Mouse (Mus musculus): ENCODE data around the gene Zfp428. TPM values are rescaled to one million over a fixed set of nuclear protein-coding genes. Genes with fewer than 3 reads are reported as not detected.

Zfp428 gene
- total and polyA plus RNA-seq, 2 experiments, result 1.4 to 2.3 TPM

DNA sequence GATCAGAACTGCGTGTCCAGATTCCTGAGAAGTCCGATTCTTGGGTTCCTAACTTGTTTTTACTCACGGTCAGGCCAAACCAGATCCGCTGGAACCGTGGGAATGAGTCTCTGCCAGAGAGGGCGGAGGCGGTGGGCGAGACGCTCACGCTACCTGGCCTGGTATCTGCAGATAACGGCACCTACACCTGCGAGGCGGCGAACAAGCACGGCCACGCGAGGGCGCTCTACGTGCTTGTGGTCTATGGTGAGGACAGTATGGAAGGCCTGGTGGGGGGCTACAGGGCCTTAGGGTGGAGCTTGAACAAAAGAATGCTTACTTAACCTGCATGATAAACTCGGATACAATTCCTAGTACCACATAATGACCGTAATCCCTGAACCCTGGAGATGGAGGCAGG is 5.3 kb upstream of the Zfp428 start:
- Histone ChIP-seq H3K27me3 (ENCODE audit: control insufficient read depth, insufficient read depth, low read length) (no peaks in the 10 kb centered on the region), H3K4me1 (ENCODE audit: control insufficient read depth, insufficient read depth, low read length) (peaks cover 11% of the 10 kb centered on the region), H3K9ac (ENCODE audit: low read depth, low read length) (no peak overlapping the region), H3K4me3 (ENCODE audit: insufficient read depth, low read depth, low read length) (no peak overlapping the region), H3K27ac (replicated peaks; ENCODE audit: insufficient read depth, low read depth, low read length) (no peak overlapping the region), H3K36me3 (ENCODE audit: control insufficient read depth, insufficient read depth, low read length) (no peaks in the 10 kb centered on the region), H3K79me2 (ENCODE audit: control insufficient read depth, insufficient read depth, low read length) (no peaks in the 10 kb centered on the region)
- DNase-seq (ENCODE audit: extremely low read depth, low read depth, low spot score), result no peak
- TF ChIP-seq POLR2A (IDR thresholded peaks at IDR 0.05; ENCODE audit: extremely low read depth, insufficient read depth, low read length) (no peak), CTCF (IDR thresholded peaks at IDR 0.05; ENCODE audit: low read depth, low read length) (peak; percentile 56)
- WGBS, result 45% methylated on average over 21 of the region's 21 CpGs

DNA sequence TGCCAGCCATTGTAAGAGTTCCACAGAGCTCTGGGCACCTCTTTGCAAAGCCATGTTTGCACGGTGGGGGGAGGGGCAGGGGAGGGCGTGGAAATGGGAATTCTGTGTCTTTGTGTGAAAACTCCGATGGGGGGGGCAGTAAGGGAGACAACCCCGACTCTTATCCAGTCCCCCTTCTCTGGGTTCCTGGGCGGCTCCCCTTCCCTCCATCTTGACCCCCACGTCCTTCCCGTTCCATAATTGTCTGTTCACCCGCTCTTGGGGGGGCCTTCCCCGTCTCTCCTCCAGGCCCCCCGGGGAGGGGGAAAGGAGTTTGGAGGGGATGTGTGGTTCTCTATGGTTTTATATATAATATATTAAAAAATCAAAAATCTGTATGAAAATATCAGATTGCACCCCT is 2.8 kb upstream of the Zfp428 start:
- Histone ChIP-seq H3K9ac (ENCODE audit: low read depth, low read length) (no peak overlapping the region), H3K4me1 (ENCODE audit: control insufficient read depth, insufficient read depth, low read length) (peaks cover 11% of the 10 kb centered on the region), H3K4me3 (ENCODE audit: insufficient read depth, low read depth, low read length) (no peak overlapping the region), H3K36me3 (ENCODE audit: control insufficient read depth, insufficient read depth, low read length) (no peaks in the 10 kb centered on the region), H3K27ac (replicated peaks; ENCODE audit: insufficient read depth, low read depth, low read length) (no peak overlapping the region), H3K27me3 (ENCODE audit: control insufficient read depth, insufficient read depth, low read length) (no peaks in the 10 kb centered on the region), H3K79me2 (ENCODE audit: control insufficient read depth, insufficient read depth, low read length) (no peaks in the 10 kb centered on the region)
- 0 out of 2 replicates have a peak, but pooled peaks have one; percentile 2 for TF ChIP-seq POLR2A (IDR thresholded peaks at IDR 0.05; ENCODE audit: extremely low read depth, insufficient read depth, low read length)
- TF ChIP-seq CTCF (IDR thresholded peaks at IDR 0.05; ENCODE audit: low read depth, low read length), result no peak
- no peak for DNase-seq (ENCODE audit: extremely low read depth, low read depth, low spot score)
- 13% methylated on average over 10 of the region's 10 CpGs for WGBS

DNA sequence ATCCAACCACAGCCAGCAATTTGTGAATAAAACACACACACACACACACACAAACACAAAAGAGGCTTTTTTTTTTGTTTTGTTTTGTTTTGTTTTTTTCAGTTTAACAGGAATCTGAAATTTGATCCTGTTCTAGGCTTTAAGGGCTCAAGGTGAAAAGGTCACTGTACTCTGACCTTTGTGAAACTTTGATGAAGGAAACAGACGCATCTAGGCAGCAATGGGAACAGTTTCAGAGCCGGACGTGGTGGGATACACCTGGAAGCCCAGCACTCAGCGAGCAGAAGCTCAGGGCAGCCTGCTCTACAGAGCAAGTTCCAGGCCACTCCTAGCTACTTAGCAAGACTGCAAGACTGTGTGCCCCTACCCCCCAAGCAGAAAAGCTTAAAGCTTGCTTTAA is 1.9 kb upstream of the Zfp428 start:
- no peak overlapping the region for H3K9ac ChIP-seq (ENCODE audit: low read depth, low read length)
- no peaks in the 10 kb centered on the region for H3K27me3 ChIP-seq (ENCODE audit: control insufficient read depth, insufficient read depth, low read length)
- TF ChIP-seq CTCF (IDR thresholded peaks at IDR 0.05; ENCODE audit: low read depth, low read length) (no peak), POLR2A (IDR thresholded peaks at IDR 0.05; ENCODE audit: extremely low read depth, insufficient read depth, low read length) (no peak)
- peak; percentile 62 for DNase-seq (ENCODE audit: extremely low read depth, low read depth, low spot score)
- no peak overlapping the region for H3K4me3 ChIP-seq (ENCODE audit: insufficient read depth, low read depth, low read length)
- no peaks in the 10 kb centered on the region for H3K36me3 ChIP-seq (ENCODE audit: control insufficient read depth, insufficient read depth, low read length)
- WGBS, result 9% methylated on average over 4 of the region's 4 CpGs
- H3K79me2 ChIP-seq (ENCODE audit: control insufficient read depth, insufficient read depth, low read length), result no peaks in the 10 kb centered on the region
- peaks cover 11% of the 10 kb centered on the region for H3K4me1 ChIP-seq (ENCODE audit: control insufficient read depth, insufficient read depth, low read length)
- no peak overlapping the region; the same call in 1 of the 2 replicates for H3K27ac ChIP-seq (replicated peaks; ENCODE audit: insufficient read depth, low read depth, low read length)

DNA sequence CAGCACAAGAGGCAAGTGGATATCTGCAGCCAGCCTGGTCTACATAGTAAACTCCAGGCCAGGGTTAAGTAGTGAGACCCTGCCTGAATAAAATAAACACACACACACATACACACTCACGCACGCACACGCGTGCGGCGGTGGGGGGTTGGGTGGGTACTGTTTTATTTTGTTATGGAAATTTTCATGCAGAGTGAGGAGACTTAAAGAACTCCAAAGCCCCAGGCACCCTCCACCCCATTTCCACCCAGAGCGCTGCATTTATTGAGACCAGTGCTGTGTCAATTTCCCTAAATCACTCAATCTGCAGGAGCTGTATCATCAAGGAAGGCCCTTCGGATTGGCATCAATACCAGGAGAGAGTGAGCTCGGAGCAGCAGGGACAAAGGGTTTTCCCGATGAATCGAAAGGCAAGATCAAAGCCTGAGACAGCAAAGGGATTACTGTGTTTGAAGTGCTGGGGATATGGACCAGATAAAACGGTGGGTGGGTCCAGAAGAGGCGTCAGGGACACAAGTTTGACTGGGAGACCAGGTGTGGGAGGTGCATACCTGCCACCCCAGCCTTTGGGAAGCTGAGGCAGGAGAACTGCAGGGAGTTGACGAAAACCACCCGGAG is 1.2 kb upstream of the Zfp428 start:
- Histone ChIP-seq H3K36me3 (ENCODE audit: control insufficient read depth, insufficient read depth, low read length) (no peaks in the 10 kb centered on the region), H3K79me2 (ENCODE audit: control insufficient read depth, insufficient read depth, low read length) (no peaks in the 10 kb centered on the region), H3K4me1 (ENCODE audit: control insufficient read depth, insufficient read depth, low read length) (peaks cover 8% of the 10 kb centered on the region), H3K27ac (replicated peaks; ENCODE audit: insufficient read depth, low read depth, low read length) (peak overlapping the region; percentile 5; the same call in 1 of the 2 replicates), H3K4me3 (ENCODE audit: insufficient read depth, low read depth, low read length) (no peak overlapping the region), H3K27me3 (ENCODE audit: control insufficient read depth, insufficient read depth, low read length) (no peaks in the 10 kb centered on the region), H3K9ac (ENCODE audit: low read depth, low read length) (no peak overlapping the region)
- 46% methylated on average over 15 of the region's 15 CpGs for WGBS
- no peak for DNase-seq (ENCODE audit: extremely low read depth, low read depth, low spot score)
- TF ChIP-seq CTCF (IDR thresholded peaks at IDR 0.05; ENCODE audit: low read depth, low read length) (no peak), POLR2A (IDR thresholded peaks at IDR 0.05; ENCODE audit: extremely low read depth, insufficient read depth, low read length) (no peak)

DNA sequence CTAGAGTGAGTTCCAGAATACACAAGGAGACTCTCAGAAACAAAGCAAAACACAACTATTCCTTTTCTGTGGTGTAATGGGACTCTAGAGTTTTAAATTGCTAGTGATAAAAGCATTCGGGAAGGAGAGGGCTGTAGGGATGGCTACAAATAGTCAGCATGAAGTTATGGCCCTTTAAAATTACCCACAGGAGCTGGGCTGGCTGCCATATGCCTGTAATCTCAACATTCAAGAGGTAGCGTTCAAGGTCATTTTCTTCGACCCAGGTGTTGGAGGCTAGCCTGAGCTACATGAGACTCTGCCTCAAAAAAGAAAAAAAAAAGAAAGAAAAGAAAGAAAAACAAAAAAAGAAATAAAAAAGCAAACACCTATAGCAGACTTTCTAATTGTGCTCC is 744 bp upstream of the Zfp428 start:
- no peak overlapping the region for H3K9ac ChIP-seq (ENCODE audit: low read depth, low read length)
- peak overlapping the region; percentile 95; the same call in 1 of the 2 replicates for H3K27ac ChIP-seq (replicated peaks; ENCODE audit: insufficient read depth, low read depth, low read length)

DNA sequence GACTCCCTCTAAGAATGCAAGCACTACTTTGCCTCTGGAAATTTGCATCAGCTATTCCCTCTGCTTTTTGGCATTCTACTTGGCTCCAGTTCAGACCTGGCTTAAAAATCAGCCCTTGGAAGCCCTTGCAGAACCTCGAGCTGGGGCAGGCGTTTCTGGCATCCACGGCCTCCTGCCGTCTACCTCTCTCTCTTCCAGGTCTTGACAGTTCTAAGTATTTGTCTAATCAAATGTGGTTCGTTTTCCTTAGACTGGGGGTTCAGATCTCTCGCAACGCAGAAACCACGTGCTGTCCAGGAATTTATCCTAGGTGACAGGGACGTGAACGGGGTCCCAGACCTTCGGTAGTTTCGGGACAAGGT is 349 bp upstream of the Zfp428 start:
- H3K27ac ChIP-seq (replicated peaks; ENCODE audit: insufficient read depth, low read depth, low read length), result peak overlapping the region; percentile 95
- H3K36me3 ChIP-seq (ENCODE audit: control insufficient read depth, insufficient read depth, low read length), result no peaks in the 10 kb centered on the region
- H3K9ac ChIP-seq (ENCODE audit: low read depth, low read length), result peak overlapping the region; percentile 100
- H3K4me1 ChIP-seq (ENCODE audit: control insufficient read depth, insufficient read depth, low read length), result peaks cover 8% of the 10 kb centered on the region
- H3K4me3 ChIP-seq (ENCODE audit: insufficient read depth, low read depth, low read length), result peak overlapping the region; percentile 98
- no peaks in the 10 kb centered on the region for H3K79me2 ChIP-seq (ENCODE audit: control insufficient read depth, insufficient read depth, low read length)
- DNase-seq (ENCODE audit: extremely low read depth, low read depth, low spot score), result peak; percentile 76
- TF ChIP-seq CTCF (IDR thresholded peaks at IDR 0.05; ENCODE audit: low read depth, low read length), result no peak
- no peak for TF ChIP-seq POLR2A (IDR thresholded peaks at IDR 0.05; ENCODE audit: extremely low read depth, insufficient read depth, low read length)
- H3K27me3 ChIP-seq (ENCODE audit: control insufficient read depth, insufficient read depth, low read length), result no peaks in the 10 kb centered on the region
- 3% methylated on average over 12 of the region's 12 CpGs for WGBS

More for the DNA sequence above, 744 bp upstream of the Zfp428 start:
- Histone ChIP-seq H3K4me3 (ENCODE audit: insufficient read depth, low read depth, low read length) (no peak overlapping the region; the same call in 1 of the 2 replicates), H3K4me1 (ENCODE audit: control insufficient read depth, insufficient read depth, low read length) (peaks cover 8% of the 10 kb centered on the region), H3K27me3 (ENCODE audit: control insufficient read depth, insufficient read depth, low read length) (no peaks in the 10 kb centered on the region), H3K79me2 (ENCODE audit: control insufficient read depth, insufficient read depth, low read length) (no peaks in the 10 kb centered on the region), H3K36me3 (ENCODE audit: control insufficient read depth, insufficient read depth, low read length) (no peaks in the 10 kb centered on the region)
- TF ChIP-seq POLR2A (IDR thresholded peaks at IDR 0.05; ENCODE audit: extremely low read depth, insufficient read depth, low read length), result no peak
- no peak for TF ChIP-seq CTCF (IDR thresholded peaks at IDR 0.05; ENCODE audit: low read depth, low read length)
- WGBS, result 9% methylated on average over 3 of the region's 3 CpGs
- DNase-seq (ENCODE audit: extremely low read depth, low read depth, low spot score), result no peak
